Mouse (Mus musculus): ENCODE data around the gene Mettl7b. TPM values are rescaled to one million over a fixed set of nuclear protein-coding genes. Genes with fewer than 3 reads are reported as not detected.

Mettl7b gene
- polyA plus RNA-seq, 1 experiment from 2014 or later, result not detected

GRCm38 (mm10) chr10:128977522-128978114 lies 16.8 kb upstream of the Mettl7b start:
- Histone ChIP-seq H3K36me3 (replicated peaks) (no peaks in the 10 kb centered on the region), H3K27me3 (0 out of 2 replicates have a peak, but pooled peaks cover 7% of the 10 kb centered on the region), H3K4me2 (no peak overlapping the region), H3K4me3 (replicated peaks) (no peak overlapping the region), H3K4me1 (replicated peaks) (no peaks in the 10 kb centered on the region), H3K9me3 (replicated peaks) (no peaks in the 10 kb centered on the region), H3K9ac (no peak overlapping the region), H3K27ac (replicated peaks) (no peak overlapping the region)
- ATAC-seq (ENCODE audit: insufficient read depth), result no peak
- 19% methylated on average over 9 of the region's 9 CpGs for WGBS (ENCODE audit: insufficient replicate concordance)

DNA sequence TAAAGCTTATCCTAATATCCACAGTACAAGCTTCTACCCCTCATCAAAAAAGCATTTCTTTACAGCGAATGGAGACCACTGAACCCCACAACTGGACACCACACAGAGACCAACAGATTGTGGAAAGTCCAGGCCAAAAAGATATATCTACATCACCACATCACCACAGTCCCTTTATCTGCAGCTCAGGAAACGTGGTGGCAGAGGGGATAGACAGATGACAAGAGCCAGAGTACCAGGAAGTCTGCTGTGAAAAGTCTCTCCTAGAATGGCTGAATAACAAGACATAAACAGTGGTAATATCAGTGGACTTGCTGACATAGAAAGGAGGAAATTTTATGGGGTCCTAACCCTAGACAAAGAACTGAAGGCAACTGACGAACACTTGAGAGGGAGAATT lies 15.6 kb upstream of the Mettl7b start:
- H3K4me2 ChIP-seq, result no peak overlapping the region
- WGBS (ENCODE audit: insufficient replicate concordance), result 22% methylated on average over 3 of the region's 3 CpGs
- H3K27me3 ChIP-seq, result 0 out of 2 replicates have a peak, but pooled peaks cover 7% of the 10 kb centered on the region
- H3K9me3 ChIP-seq (replicated peaks), result no peaks in the 10 kb centered on the region
- ATAC-seq (ENCODE audit: insufficient read depth), result no peak
- no peaks in the 10 kb centered on the region for H3K4me1 ChIP-seq (replicated peaks)
- no peak overlapping the region for H3K4me3 ChIP-seq (replicated peaks)
- H3K36me3 ChIP-seq (replicated peaks), result no peaks in the 10 kb centered on the region
- no peak overlapping the region for H3K27ac ChIP-seq (replicated peaks)
- no peak overlapping the region for H3K9ac ChIP-seq

GRCm38 (mm10) chr10:128972841-128973240 lies 12.1 kb upstream of the Mettl7b start:
- Histone ChIP-seq H3K27me3 (peaks cover 30% of the 10 kb centered on the region), H3K4me2 (no peak overlapping the region), H3K9ac (no peak overlapping the region), H3K9me3 (replicated peaks) (no peaks in the 10 kb centered on the region), H3K27ac (replicated peaks) (no peak overlapping the region), H3K4me1 (replicated peaks) (no peaks in the 10 kb centered on the region), H3K4me3 (replicated peaks) (no peak overlapping the region), H3K36me3 (replicated peaks) (no peaks in the 10 kb centered on the region)
- no peak for ATAC-seq (ENCODE audit: insufficient read depth)
- 60% methylated on average over 4 of the region's 4 CpGs for whole genome bisulfite sequencing (ENCODE audit: insufficient replicate concordance)

GRCm38 (mm10) chr10:128970740-128971250 lies 10.0 kb upstream of the Mettl7b start:
- peaks cover 23% of the 10 kb centered on the region for H3K27me3 ChIP-seq
- no peak for ATAC-seq (ENCODE audit: insufficient read depth)
- no peak overlapping the region for H3K9ac ChIP-seq
- H3K4me3 ChIP-seq (replicated peaks), result no peak overlapping the region
- H3K4me1 ChIP-seq (replicated peaks), result no peaks in the 10 kb centered on the region
- 19% methylated on average over 1 of the region's 1 CpGs for WGBS (ENCODE audit: insufficient replicate concordance)
- no peak overlapping the region for H3K27ac ChIP-seq (replicated peaks)
- no peak overlapping the region for H3K4me2 ChIP-seq
- no peaks in the 10 kb centered on the region for H3K36me3 ChIP-seq (replicated peaks)
- H3K9me3 ChIP-seq (replicated peaks), result no peaks in the 10 kb centered on the region

GRCm38 (mm10) chr10:128968341-128968749 lies 7.6 kb upstream of the Mettl7b start:
- H3K27ac ChIP-seq (replicated peaks), result no peak overlapping the region

DNA sequence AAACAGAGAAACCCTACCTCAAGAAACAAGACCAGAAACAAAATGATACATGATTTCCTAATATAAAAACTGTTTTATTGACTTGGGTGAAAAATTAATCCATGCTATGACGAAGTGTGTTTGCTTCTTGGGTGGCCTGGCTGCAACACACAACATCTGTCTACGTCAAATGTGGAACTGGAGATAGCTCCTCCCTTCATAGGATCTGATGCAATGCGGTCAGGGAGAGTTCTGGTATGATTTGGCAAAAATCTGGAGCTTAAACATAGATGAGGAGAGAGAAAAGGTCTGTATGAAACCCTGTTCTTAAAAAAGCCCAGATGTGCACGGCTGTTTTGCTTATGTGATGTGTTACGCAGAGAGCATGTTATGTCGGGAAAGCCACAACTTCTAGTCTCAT lies 5.1 kb upstream of the Mettl7b start:
- H3K4me3 ChIP-seq (replicated peaks), result no peak overlapping the region

More at GRCm38 (mm10) chr10:128968341-128968749, 7.6 kb upstream of the Mettl7b start:
- 26% methylated on average over 1 of the region's 1 CpGs for WGBS (ENCODE audit: insufficient replicate concordance)
- ATAC-seq (ENCODE audit: insufficient read depth), result no peak
- Histone ChIP-seq H3K4me3 (replicated peaks) (no peak overlapping the region), H3K27me3 (peaks cover 23% of the 10 kb centered on the region), H3K4me2 (no peak overlapping the region), H3K36me3 (replicated peaks) (no peaks in the 10 kb centered on the region), H3K9ac (no peak overlapping the region), H3K4me1 (replicated peaks) (no peaks in the 10 kb centered on the region; the same call in 1 of the 2 replicates), H3K9me3 (replicated peaks) (no peaks in the 10 kb centered on the region)

GRCm38 (mm10) chr10:128964961-128965360 lies 4.2 kb upstream of the Mettl7b start:
- WGBS (ENCODE audit: insufficient replicate concordance), result 45% methylated on average over 2 of the region's 2 CpGs
- Histone ChIP-seq H3K4me1 (replicated peaks) (no peaks in the 10 kb centered on the region; the same call in 1 of the 2 replicates), H3K4me3 (replicated peaks) (no peak overlapping the region), H3K36me3 (replicated peaks) (no peaks in the 10 kb centered on the region), H3K9ac (no peak overlapping the region), H3K27ac (replicated peaks) (no peak overlapping the region), H3K27me3 (peaks cover 25% of the 10 kb centered on the region), H3K9me3 (replicated peaks) (no peaks in the 10 kb centered on the region), H3K4me2 (no peak overlapping the region)
- peak; percentile 84 for ATAC-seq (ENCODE audit: insufficient read depth)

More for the DNA sequence above, 5.1 kb upstream of the Mettl7b start:
- Histone ChIP-seq H3K9me3 (replicated peaks) (no peaks in the 10 kb centered on the region), H3K27ac (replicated peaks) (no peak overlapping the region), H3K27me3 (peaks cover 24% of the 10 kb centered on the region), H3K4me2 (no peak overlapping the region), H3K36me3 (replicated peaks) (no peaks in the 10 kb centered on the region), H3K4me1 (replicated peaks) (no peaks in the 10 kb centered on the region; the same call in 1 of the 2 replicates), H3K9ac (no peak overlapping the region)
- no peak for ATAC-seq (ENCODE audit: insufficient read depth)
- WGBS (ENCODE audit: insufficient replicate concordance), result 45% methylated on average over 6 of the region's 6 CpGs

- H3K9ac ChIP-seq, result no peak overlapping the region
- 58% methylated on average over 4 of the region's 4 CpGs for WGBS (ENCODE audit: insufficient replicate concordance)
- H3K4me2 ChIP-seq, result no peak overlapping the region
- no peak overlapping the region for H3K27ac ChIP-seq (replicated peaks)
- no peaks in the 10 kb centered on the region for H3K36me3 ChIP-seq (replicated peaks)
- H3K27me3 ChIP-seq, result peaks cover 53% of the 10 kb centered on the region
- H3K4me3 ChIP-seq (replicated peaks), result no peak overlapping the region
- no peaks in the 10 kb centered on the region for H3K9me3 ChIP-seq (replicated peaks)
- no peaks in the 10 kb centered on the region for H3K4me1 ChIP-seq (replicated peaks)
- no peak for ATAC-seq (ENCODE audit: insufficient read depth)
These were observed 646 bp downstream of the Mettl7b start for GRCm38 (mm10) chr10:128960142-128960541.

- H3K27ac ChIP-seq (replicated peaks), result no peak overlapping the region
- no peaks in the 10 kb centered on the region for H3K9me3 ChIP-seq (replicated peaks)
- no peak for ATAC-seq (ENCODE audit: insufficient read depth)
- no peak overlapping the region for H3K4me2 ChIP-seq
- no peak overlapping the region for H3K4me3 ChIP-seq (replicated peaks)
- H3K36me3 ChIP-seq (replicated peaks), result no peaks in the 10 kb centered on the region
- peaks cover 59% of the 10 kb centered on the region for H3K27me3 ChIP-seq
- H3K9ac ChIP-seq, result no peak overlapping the region
- 62% methylated on average over 10 of the region's 10 CpGs for WGBS (ENCODE audit: insufficient replicate concordance)
- no peaks in the 10 kb centered on the region for H3K4me1 ChIP-seq (replicated peaks)
These were observed 2.4 kb downstream of the Mettl7b start for GRCm38 (mm10) chr10:128958340-128958739.

- no peaks in the 10 kb centered on the region for H3K36me3 ChIP-seq (replicated peaks)
- peaks cover 58% of the 10 kb centered on the region for H3K27me3 ChIP-seq
- no peaks in the 10 kb centered on the region for H3K9me3 ChIP-seq (replicated peaks)
- H3K9ac ChIP-seq, result no peak overlapping the region
- H3K4me1 ChIP-seq (replicated peaks), result no peaks in the 10 kb centered on the region
- no peak for ATAC-seq (ENCODE audit: insufficient read depth)
- H3K4me3 ChIP-seq (replicated peaks), result no peak overlapping the region
- no peak overlapping the region for H3K4me2 ChIP-seq
- 44% methylated on average over 16 of the region's 16 CpGs for WGBS (ENCODE audit: insufficient replicate concordance)
- H3K27ac ChIP-seq (replicated peaks), result no peak overlapping the region
These were observed 10.4 kb downstream of the Mettl7b start for GRCm38 (mm10) chr10:128950208-128950887.

GRCm38 (mm10) chr10:128947496-128947895 lies 13.3 kb downstream of the Mettl7b start:
- H3K9me3 ChIP-seq (replicated peaks), result no peaks in the 10 kb centered on the region
- no peaks in the 10 kb centered on the region for H3K4me1 ChIP-seq (replicated peaks)
- no peak overlapping the region for H3K4me3 ChIP-seq (replicated peaks)
- H3K27me3 ChIP-seq, result peaks cover 65% of the 10 kb centered on the region
- no peak overlapping the region for H3K27ac ChIP-seq (replicated peaks)
- ATAC-seq (ENCODE audit: insufficient read depth), result no peak
- no peak overlapping the region for H3K4me2 ChIP-seq
- H3K9ac ChIP-seq, result no peak overlapping the region
- 71% methylated on average over 4 of the region's 4 CpGs for WGBS (ENCODE audit: insufficient replicate concordance)
- no peaks in the 10 kb centered on the region for H3K36me3 ChIP-seq (replicated peaks)

Data from liver, embryonic 15.5 days (tissue).